Mouse (Mus musculus): ENCODE data around the gene Rbm20.

The Rbm20 gene

DNA sequence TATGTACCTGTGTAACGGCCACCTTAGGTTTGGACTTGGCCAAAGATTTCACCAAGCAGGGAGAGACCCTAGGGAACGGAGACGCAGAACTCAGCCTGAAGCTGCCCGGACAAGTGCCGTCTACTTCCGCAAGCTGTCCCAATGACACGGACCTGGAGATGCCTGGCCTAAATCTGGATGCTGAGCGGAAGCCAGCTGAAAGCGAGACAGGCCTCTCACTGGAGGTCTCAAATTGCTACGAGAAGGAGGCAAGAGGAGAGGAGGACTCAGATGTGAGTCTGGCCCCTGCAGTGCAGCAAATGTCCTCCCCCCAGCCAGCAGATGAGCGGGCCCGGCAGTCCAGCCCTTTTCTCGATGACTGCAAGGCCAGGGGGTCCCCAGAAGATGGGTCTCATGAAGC is 174.2 kb downstream of the Rbm20 start:
- DNase-seq (ENCODE audit: low spot score in 2 of 2) = peak in 1 of 2 experiments; percentile 27

DNA sequence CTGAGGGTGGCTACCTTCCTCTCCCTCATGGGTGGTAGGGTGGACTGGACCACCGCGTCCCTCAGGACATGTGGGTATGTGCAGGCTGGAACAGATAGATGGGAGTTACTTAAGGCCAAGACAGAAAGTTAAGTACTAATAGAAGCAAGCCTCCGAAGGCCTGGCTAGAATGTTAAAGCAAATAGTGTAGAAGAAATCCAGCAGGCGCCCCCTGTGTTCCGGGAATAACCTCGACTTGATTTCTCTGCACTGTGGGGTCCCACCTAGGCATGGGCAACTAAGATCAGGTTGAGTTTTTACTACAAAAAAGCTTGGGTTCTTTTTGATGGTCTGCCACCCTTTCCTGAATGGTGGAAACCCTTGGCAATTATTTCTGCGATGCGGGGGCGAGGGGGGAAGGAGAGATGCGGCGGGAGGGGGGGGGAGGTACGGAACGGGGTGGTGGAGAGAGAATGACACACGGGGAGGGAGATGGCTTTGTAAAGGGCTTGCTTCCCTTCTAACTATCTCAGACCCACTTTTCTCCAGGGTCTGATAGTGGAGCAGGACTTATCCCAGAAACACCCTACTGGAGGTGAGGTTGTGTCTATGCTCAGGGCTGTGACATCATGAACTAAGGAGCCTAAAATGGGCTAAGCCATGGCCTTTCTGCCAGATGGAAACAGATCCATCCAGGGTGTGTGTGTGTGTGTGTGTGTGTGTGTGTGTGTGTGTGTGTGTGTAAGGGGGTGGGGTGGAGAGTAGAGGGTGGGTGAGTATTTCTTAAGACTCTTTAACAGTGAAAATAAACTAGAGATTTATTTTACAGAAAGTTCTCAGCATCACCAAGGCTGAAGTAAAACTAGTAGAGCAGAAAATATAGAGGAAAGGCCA is 175.0 kb downstream of the Rbm20 start:
- no peak for DNase-seq (ENCODE audit: low spot score in 2 of 2)

DNA sequence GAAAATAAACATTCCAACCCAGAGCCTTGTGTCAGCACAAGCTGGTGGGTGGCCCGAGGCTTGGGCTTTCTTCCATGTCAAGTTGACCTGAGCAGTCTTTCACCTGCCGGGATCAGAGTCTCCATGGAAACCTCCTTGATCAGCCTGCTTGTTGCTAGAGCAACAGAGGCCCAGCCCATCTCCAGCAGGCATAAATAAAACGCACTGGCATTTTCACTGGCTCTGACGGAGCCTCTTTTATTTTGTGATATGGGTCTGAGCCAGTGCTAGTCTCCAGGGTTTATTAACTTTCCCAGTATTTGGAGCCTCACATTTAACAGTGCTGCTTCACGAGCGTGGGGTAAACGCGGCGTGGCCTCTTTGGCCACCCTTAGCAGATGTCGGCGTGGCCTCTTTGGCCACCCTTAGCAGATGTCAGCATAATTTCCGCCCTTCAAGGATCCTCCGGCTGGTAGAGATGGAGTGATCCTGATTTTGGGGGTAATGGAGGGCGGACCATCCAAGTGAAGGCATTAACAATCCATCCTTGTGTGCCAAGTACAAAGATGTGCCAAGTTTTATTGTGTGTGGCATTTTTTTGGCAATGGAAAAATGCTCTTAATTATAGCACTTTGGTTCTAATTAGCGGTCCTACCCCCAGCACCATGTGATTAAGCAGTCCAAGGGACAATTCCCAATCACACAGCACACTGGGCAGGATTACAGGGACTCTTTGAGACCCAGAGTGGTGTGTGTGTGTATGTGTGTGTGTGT is 175.8 kb downstream of the Rbm20 start:
- DNase-seq (ENCODE audit: low spot score in 2 of 2) = peak in 1 of 2 experiments; percentile 75

DNA sequence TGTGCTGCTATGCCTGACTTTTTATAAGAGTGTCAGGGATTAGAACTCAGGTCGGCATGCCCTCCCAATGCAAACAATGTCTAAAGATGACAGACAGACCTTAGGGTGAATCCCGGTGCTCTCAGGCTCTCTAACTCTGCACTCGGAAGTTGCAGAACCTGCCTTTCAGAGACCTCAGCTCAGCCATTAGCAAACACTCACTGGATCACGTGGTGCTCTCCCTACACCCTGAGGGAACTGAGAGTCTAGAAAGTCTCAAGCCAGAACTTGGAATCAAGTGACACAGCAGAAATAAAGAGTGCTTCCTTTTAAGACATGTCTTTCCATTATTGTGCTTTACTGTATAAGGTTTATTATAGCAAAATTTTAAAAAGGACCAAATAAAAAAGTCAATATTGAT is 177.9 kb downstream of the Rbm20 start:
- no peak for DNase-seq (ENCODE audit: low spot score in 2 of 2)

DNA sequence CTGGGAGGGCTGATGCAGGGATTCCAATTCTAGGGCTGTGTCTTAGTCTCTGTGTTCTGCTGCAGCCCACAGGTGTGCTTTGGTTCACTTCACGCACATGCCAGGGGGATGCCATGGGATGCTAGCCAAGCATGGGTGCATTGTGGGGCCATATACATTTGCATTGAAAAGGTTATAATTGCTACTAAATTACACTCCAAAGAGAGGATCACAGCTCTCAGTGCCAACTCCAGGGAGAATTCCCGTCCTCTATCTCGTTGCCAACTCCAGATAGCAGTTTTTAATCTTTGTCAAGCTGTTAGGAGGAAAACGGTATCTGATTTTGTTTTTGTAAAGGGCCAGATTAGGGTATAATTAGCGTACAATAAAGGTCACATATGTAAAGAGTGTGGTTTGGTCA is 178.7 kb downstream of the Rbm20 start:
- no peak for DNase-seq (ENCODE audit: low spot score in 2 of 2)

DNA sequence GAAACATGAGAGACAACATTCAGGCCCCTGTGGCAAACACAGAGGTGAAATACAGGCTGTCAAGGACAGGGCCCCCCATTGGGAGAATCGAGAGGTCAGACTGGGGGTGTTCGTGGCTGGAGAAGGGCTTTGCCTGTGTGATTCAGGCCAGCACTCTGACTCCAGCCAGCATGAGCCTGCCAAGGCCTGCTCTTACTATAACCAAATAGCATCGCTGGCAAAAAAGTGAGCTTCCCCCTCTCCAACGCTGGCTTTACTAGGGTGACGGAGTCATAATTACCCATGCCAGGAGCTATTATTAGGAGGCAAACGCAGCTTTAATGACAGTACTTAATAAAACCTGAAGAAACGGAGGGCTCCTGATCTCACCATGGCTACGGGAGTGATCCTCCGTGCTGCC is 179.7 kb downstream of the Rbm20 start:
- DNase-seq (ENCODE audit: low spot score in 2 of 2) = no peak

DNA sequence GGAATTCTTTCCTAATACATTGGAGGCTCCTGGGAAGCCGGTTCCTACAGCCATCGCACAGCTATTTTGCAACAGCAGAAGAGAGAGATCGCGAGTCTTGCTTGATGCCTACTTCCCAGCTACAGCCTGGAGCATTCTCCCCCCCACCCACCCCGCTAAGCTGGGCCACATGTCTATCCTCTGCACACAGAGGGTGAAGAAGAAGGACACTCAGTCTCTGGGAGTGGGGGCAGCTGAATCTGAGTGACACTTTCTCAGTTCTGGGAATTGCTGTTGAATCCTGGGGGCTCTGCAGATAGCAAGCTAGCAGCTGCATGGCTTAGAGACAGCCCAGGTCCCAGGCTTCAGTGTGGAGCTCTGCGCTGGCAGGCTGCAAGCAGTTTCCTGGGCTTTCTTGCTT is 180.9 kb downstream of the Rbm20 start:
- DNase-seq (ENCODE audit: low spot score in 2 of 2) = no peak

DNA sequence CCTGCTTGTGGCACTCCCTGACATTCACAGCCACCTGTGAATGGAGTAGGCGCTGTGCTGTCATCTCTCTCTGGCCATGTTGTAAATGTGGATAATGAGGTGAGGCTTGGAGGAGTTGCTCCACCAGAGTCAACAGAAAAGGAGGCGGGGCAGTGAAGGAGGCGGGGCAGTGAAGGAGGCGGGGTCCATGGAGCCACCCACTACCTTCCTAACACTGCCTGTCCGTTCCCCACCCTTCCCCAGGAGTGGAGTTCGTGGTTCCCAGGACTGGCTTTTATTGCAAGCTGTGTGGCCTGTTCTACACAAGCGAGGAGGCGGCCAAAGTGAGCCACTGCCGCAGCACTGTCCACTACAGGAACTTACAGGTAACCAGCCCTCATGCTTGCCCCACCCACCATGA is 182.0 kb downstream of the Rbm20 start:
- DNase-seq (ENCODE audit: low spot score in 2 of 2) = no peak

DNA sequence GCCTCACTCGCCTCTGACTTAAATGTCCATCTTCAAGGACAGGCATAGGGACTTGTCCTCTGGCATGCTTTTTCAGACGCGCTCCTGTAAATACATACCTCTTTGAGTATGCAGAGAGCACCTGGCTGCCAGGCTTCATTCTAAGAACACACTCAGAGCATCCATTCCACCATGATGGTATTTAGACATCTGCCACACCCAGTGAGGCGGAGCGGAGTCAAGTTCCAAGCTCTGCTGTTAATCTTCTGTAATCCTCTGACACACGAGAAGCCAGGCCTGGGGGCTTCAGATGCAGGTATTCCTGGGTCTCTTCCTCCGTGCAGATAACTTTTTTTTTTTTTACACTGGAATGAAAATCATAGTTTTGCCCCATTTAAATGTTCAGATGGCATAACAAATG is 182.5 kb downstream of the Rbm20 start:
- no peak for DNase-seq (ENCODE audit: low spot score in 2 of 2)

DNA sequence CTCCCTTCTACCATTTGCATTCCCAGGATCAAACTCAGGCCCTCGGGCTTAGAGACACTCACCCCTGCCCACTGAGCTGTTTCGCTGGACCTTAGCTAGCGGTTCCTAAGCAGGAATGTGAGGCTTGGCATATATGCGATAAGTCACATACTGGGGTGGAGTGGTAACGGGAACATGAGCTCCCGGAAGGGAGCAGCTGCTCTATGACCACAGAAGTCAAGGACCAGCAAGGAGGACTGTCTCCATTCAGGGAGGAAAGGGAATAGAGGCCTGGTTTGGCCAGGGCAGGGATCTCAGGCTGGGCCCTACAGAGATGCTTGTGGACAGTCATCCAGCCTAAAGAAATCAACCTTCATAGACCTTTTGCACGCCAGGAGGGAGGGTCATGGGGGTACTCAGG is 184.2 kb downstream of the Rbm20 start:
- DNase-seq (ENCODE audit: low spot score in 2 of 2) = no peak

DNA sequence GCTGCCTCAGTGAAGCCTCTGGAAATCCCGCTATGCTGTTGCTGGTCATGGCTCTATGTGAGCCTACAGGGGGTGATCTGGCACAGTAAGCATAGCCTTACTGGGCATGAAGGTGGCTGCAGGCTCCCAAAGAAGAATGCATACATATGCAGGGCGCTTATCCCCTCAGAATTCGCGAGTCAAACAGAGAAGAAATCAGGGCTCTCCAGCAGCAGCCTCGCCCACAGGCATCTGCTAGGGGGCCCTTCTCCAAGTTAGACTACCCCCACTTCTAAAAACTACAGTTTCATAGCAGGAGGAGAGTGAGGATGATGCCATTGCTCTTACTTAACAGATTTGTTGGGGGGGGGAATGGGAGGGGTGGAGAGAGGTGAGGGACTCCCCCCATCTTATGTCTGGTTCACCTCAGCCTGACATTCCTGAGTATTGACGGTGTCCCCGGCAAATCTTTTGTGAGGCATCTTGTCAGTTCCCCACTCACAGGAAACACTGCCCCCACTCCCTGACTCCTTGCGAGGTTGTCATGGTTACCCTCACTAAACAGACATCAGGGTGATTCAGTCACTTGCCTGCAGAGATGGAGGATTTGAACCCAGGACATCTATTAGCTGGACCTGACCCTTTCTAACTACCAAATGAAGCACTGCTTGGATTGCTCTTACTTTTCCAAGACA is 185.6 kb downstream of the Rbm20 start:
- DNase-seq (ENCODE audit: low spot score in 2 of 2) = no peak

DNA sequence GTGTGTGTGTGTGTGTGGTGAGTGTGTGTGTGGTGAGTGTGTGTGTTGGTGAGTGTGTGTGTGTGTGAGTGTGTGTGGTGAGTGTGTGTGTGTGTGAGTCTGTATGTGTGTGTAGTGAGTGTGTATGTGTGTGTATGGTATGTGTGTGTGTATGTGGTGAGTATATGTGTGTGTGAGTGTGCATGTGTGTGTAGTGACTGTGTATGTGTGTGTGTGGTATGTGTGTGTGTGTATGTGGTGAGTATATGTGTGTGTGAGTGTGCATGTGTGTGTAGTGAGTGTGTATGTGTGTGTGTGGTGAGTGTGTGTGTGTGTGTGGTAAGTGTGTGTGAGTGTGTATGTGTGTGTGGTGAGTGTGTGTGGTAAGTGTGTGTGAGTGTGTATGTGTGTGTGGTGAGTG is 190.1 kb downstream of the Rbm20 start:
- DNase-seq (ENCODE audit: low spot score in 2 of 2) = no peak

DNA sequence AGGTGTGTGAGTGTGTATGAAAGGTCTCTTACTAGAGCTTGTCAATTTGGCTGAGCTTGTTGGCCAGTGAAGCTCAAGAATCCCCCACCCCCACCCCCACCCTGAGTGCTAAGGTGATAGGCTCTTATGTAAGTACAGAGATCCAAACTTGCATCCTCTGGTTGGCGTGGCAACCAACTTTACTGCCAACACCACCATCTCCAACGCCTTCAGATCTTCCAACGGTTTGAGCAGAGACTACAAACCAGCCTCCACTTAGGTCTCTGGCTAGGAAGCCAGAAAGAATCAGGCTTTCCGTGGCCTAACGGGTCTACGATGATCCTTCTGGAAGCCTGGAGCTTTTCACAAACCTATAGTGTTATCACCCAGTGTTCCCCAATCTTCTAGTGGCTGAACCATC is 191.0 kb downstream of the Rbm20 start:
- no peak for DNase-seq (ENCODE audit: low spot score in 2 of 2)

DNA sequence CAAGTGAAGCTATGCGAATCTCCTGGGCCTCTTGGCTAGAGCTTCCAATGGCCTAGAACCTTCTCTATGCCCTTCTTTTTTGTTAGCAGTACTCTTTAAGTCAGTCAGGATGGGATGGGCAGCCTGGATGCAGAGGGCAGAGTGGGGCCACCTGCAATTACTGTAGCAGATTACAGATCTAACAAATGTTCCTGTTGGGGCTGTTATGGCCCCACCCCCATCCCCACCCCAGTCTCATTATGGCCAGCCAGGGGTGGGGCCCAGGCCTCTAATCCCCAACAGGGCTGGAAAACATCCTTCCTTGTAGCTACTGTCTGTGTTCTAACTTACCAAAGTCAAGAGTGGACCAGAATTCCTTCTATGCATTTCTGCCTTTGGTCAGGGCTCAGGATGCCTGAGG is 191.7 kb downstream of the Rbm20 start:
- DNase-seq (ENCODE audit: low spot score in 2 of 2) = no peak

DNA sequence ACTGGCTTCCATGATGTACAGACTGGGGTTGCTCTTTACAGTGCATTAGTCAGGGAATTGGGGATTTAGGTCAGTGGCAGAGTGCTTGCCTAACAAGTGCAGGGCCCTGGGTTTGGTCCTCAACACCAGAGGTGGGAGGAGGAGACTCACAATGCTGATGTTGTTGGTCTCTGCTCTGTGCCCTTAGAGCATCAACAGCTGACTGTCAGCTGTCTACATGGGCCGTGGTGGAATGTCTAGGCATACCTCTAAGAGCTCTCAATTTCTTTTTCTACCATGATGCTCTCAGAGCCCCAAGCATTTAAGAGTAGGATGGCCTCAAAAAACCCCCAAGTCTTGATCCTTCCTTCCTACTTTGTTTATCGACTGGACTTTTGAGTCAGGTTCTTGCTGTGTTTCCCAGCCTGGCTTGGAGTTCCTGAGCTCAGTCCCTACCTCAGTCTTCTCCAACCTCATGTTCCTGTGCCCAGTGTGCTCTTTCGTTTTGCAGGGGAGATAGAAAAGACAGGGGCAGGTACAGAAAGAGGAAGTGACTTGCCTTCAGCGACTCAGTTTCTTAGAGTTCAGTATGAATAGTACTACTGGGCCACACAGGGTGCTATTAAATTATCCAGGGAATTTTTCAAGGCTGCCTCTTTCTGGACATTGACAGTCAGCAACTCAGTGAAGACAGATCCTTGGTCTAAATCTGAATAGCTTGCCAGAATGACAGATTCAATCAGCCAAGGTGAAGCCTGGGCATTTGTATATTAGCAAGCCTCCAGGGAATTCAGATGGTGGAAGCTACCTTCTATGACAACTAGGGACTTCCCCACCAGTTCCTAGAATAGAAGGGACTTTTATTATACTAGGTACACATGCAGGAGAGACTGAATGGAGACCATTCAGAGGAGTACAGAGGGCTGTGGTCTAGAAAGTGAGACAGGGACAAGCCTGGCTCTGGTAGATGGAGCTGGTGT is 192.6 kb downstream of the Rbm20 start:
- DNase-seq (ENCODE audit: low spot score in 2 of 2) = no peak

DNA sequence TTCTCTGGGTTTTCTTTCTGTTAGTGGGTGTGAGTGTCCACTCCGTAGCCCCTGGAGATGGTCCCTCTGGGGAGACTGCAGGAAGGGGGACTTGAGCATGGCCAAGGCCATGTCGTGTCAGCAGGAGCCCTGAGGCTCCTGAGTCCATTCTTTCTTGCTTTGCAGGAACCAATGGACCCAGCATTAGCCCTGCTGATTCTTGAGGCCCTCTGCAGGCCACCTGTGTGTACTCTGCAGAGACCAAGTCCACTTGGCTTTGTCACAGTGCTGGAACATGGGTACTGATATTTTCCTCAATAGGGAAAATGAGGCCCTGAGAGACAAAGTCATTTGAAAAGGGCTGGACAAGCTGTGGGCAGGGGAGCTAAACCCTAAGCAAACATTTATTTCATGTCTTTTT is 193.5 kb downstream of the Rbm20 start:
- DNase-seq (ENCODE audit: low spot score in 2 of 2) = no peak

DNA sequence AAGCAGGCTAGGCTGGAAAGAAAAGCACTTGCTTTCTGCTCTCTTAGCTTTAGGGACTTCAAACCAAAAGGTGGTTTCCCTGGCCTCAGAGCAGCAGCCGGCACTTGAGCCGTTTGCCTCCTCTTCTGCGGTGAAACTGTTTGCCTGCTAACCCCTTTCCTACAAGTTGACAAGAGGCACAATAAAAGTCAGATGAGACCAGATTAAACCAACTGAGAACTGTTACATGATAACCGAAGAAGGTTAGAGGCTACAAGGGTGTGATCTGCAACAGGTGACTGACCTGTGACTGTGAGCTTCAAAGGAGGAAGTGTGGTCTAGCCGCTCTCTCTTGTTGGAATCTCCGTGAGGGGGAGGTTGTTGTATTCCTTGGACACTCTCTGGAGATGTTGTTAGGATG is 194.4 kb downstream of the Rbm20 start:
- no peak for DNase-seq (ENCODE audit: low spot score in 2 of 2)

DNA sequence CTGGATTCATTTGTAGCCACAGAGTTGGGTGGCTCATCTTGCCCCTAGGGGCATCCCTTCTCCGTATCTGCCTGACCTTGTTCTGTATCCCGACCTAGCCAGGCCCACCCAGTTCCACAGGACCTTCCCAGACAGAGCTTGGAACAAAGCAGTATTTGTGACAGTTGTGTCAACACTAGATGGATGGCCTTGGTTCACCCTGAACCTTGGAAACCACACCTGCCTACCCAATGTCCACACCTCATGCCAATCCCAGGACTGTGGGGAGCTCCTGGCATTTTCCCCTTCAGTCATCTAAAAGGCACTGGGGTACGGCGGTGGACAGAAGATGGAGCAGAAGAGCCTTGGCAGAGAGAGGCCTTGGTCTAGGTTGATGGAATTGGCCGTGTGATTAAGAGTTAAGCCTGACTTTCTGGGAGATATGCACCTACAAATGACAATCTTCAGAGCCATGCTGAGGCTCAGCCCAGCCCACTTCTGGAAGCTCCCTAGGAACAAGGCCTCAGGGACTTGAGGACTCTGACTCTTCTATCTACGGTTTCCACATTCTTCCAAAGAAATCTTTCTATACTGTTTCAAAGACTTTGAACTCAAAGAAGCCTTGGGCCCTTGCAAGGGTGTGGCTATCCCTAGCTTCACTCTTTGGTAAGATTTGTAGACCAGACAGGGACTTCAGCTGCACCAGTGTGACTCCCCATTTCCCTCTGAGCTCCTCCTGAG is 196.0 kb downstream of the Rbm20 start:
- DNase-seq (ENCODE audit: low spot score in 2 of 2) = no peak

DNA sequence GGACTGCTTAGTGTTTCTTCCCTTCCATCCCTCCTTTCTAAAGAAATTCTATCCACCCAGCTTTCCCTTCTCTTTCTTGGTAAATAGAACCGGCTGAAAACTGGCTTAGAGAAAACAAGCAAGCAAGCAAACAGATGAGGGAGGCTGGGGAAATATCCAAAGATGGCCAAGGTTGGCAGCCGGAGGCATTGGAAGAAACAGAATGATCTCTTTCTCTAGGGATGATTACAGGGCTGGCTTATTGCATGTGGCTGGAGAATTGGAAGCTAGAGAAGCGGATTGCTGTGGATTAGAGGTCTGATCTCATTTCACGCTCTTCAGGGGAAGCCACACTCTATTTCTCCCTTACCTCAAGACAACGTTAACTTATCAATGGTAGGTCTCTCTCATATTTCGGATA is 198.1 kb downstream of the Rbm20 start:
- DNase-seq (ENCODE audit: low spot score in 2 of 2) = no peak

DNA sequence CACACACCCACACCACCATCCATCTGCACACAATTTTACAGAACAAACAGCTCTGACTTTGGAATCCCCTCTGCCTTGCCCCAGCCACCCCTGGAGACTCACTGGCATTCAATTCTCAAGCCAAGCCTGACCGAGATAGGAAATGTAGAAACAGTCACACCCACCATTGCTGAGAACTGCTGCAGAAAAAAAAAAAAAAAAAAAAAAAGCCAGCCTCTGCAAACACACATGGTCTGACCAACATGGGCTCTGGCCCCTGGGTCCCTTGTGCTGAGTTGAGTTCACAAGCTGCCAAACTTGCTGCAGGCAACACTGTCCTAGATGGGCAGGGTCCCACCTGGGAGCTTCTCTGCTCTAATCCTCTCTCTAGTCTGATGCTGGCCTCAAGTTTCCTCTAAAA is 200.7 kb downstream of the Rbm20 start:
- DNase-seq (ENCODE audit: low spot score in 2 of 2) = no peak

DNA sequence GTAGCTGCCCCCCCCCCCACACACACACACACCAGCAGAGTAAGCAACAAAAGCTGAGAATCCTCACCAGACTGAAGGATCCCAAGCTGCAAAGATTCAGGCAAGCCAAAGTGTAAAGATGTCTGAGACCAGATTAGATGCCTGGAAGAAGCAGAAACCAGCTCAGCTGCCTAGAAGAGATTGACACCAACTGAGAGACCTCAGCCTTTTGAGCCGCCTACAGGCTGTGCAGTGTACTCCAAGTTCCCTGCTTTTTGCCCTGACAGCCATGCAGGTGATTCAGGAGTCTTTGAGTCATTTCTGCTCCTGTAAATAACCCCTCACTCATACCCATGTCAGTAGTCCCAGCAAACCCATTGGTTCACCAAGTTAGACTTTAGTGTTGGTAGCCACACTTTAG is 203.4 kb downstream of the Rbm20 start:
- DNase-seq (ENCODE audit: low spot score in 2 of 2) = no peak
